Mouse (Mus musculus) gastrocnemius, postnatal 14 days (tissue): ENCODE data around the gene Nuak1. TPM values are rescaled to one million over a fixed set of nuclear protein-coding genes. Genes with fewer than 3 reads are reported as not detected.

Source experiments
- DNase-seq: peaks from one replicate; pipeline ENCODE4 v3.0.0; 2021; ENCODE audit warnings: mixed read lengths
- intact Hi-C: fragments of 180-260 bp; cut with DNase I; formaldehyde crosslinking; loops from one replicate; pipeline ENCODE4 v1.15.1; 2025; ENCODE audit warnings: low total_unique reads
- total RNA-seq, 2 experiments: library from RNA; stranded (reverse); gene quantifications; 2 replicates each; pipeline ENCODE4 v1.2.3; 2021

Gene Nuak1
- total RNA-seq, 2 experiments from 2014 or later: 12.1 to 15.0 TPM

DNA sequence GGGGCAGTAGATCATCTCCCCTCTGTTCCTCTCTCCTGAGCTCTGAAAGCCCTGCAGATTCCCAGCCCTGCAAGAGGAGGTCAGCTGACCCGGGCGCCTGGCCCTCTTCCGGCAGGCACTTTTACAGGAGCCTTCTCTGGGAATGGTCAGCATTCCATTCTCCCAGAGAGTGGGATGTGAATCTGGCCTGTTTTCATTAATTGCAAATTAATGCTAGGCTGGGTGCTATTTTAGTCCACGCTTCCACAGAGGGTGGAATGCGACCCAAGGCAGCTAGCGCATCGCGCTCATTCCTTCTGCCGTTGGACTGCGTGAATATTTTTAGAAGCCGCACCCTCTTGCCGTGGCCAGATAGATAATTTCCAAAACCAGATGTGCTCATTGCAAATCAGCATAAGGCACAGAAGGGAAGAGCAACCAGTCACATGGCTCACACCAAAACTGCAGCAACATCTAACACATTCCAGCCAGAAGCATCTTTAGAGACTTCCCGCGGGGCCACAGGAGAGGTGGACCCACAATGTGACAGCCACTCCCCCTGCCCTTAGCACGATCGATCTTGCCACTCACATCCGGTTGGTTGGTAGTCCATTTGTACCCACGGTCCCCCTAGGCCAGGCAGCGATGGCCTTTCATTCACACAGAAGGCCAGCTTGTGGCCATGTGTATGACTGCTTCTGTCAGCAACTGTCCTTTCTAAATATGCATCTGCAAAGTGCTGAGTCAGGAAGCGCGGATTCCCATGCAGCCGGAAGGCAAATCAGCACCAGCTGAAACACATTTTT, 51.8 kb downstream of the Nuak1 start:
- peak; percentile 35 for DNase-seq
- intact Hi-C loops: no loop called here

DNA sequence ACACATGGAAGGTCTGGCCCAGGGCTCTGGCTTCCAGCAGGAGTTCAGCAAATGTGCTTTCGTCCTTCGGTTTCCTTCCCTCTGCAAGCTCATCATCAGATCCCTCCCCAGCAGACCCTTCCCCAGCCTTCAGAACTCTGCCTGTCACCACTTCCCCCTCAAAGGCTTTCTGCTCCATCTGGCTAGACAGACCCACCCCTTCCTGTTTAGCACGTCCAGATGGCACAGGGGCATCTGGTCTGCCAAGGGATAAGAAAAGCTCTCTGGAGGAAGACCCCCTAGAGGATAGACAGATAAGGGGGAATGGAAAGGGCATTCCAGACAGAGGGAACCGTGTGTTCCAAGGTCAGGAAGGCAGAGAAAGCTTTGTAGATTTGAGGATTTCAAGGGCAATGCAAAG, 53.1 kb downstream of the Nuak1 start:
- intact Hi-C loops: no loop called here
- no peak for DNase-seq

DNA sequence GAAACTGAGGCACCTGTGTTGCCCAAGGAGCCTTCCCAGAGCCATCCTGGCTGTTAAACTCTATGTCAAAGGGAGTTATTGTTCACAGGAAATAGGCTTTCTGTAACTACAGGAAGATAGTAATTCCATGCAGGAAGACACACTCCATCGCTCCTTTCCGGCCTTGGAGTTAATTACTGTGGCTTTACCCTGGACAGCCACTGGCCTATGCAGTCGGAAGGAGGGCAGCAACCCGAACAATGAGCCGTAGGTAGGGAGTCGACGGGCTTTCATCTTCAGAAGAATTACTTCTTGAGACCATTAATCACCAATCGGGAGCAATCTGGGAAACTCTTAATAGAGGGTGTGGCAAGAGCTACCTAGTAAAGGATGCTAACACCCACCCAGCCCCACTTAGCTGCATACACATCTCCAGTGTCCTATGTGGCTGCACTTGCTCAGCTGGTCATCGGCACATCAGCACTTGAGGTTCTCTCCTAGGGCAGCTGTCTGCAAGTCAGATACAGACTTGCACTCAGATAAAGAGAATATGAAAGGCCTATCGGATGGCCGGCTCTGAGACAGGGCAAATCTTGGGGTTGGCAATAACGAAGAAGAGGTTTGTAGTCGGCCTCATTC, 53.7 kb downstream of the Nuak1 start:
- intact Hi-C loops: no loop called here
- no peak for DNase-seq

DNA sequence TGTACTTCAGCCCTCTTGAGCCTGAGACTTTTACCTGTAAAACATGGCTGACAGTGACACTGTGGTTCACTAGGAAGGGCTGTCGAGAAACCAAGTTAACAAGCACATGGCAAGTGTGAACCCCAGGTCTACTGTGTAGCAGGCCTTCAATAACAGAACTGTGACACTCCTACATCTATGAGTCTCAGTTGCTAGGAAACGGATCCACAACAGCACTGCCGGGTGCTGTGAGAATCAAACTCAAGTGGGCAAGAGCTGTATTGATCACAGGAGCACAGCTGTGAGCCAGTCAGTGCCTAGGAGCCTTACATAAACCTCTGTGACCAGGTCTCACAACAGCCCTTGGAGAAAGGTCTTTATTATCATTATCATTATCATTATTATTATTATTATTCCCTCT, 54.2 kb downstream of the Nuak1 start:
- intact Hi-C loops: no loop called here
- no peak for DNase-seq

DNA sequence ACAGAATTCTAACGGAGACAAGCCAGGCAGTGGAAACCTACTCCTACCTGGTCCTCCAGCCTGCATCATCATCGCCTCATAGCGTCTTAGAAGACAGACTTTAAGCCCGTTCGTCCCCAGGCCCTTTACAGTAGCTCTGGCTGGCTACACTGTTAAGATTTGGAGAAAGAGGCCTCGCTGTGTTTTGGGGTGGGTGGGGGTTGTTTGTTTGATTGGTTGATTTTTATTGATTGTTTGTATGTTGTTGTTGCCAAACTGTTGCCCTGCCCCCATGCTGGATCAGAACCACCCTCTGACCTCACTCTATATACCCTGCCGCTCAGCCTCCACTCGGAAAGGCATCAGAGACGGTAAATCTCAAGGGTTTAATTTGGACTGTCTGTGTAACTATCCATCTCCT, 55.6 kb downstream of the Nuak1 start:
- intact Hi-C loops: no loop called here

DNA sequence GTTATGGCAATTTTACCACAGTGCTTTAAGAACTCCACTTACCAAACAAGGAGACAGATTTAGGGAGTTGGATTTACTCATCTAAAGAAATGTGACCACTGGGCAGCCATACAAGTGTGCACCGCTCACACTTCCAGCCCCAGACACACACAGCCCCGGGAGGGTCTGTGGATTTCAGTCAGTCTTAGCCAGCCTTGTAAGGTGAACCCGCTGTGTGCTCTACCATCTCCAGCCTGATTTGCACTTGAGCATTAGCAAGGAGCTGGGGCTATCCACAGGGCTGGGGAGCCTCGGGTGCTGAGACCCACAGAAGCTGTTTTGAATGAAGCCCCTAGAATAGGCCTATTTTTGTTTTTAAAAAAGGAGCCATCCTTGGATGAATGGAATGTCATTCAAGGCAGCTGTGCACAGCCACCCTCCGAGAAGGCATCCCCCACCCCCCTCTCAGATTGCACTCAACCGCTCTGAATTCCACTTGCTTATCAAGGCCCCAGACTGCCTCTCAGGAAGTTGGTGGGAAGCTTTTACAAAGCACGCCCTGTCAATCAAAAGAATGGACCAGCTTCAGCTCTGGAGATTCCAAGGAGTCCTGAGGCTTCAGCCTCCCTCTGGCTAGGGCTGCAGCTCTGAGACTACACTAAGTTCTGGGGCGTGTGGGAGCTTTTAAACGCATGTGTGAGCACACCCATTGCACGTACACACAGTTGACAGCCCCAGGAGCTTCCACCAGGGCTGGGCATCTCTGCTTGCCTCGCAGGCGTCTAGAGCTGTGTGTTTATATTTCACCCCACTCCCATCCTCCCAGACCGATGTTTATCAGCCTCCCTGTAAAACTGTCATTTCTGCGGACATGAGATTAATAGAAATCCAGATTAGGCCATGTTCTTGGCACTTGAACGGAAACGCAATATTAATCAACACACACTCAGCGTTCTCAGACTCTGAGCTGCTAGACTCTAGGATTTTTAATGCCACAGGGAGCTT, 57.2 kb downstream of the Nuak1 start:
- intact Hi-C loops: no loop called here
- no peak for DNase-seq

More for the DNA sequence above, 55.6 kb downstream of the Nuak1 start:
- no peak for DNase-seq

DNA sequence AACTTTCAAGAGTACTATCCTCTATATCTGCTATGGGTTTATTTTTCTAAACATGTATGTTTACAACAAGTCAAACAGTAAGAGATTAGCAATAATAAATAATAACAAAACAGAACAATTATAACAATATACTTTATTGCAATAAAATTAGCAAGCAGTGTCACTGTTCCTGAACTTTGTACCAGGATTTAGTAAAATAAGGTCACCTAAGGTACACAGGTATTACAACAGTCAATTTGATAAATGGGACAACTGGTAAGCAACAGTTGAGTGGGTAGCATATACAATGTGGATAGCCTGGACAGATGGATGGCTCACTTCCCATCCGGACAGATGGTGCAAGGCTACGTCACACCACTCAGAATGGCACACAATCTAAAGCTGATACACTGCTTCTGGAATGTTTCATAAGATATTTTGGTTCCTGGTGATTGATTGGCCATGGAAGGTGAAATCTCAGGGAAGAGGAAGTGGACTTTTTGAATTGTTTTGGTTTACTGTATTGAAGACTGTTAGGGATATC, 59.1 kb downstream of the Nuak1 start:
- DNase-seq: no peak
- intact Hi-C loops: no loop called here

DNA sequence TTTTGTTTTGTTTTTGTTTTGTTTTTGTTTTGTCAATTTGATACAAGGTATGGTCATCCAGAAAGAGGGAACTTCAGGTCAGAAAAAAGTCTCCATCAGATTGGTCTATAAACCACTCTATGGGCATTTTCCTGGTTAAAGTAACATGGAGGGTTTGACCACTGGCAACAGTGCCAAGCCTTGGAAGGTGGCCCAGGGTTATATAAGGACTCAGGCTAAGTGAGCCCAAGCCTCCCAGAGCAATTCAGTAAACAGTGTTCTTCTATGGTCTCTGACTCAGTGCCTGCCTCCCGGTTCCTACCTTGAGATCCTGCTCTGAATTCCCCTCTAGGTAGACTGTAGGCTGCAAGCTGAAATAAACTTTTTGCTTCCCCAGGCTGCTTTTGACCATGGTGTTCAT, 61.0 kb downstream of the Nuak1 start:
- intact Hi-C loops: no loop called here
- no peak for DNase-seq

DNA sequence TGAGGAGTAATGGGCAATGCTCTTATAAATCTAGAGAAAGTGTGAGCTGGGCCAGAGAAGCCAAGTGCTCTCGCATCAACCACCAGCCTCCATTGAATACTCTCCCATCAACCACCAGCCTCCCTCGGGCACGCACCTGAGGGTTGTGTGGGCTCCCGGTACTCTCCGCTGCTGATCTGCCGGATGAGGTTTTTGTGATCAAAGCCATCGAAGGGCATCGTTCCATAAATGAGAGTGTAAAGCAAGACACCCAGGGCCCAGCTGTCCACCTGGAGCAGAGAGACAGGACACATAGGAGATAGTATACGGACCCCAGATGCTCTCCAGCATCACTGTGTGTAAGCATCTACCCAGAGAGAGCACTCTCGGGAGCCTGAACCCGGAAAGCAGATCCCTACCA, 62.4 kb downstream of the Nuak1 start:
- DNase-seq: no peak
- intact Hi-C loops: no loop called here

DNA sequence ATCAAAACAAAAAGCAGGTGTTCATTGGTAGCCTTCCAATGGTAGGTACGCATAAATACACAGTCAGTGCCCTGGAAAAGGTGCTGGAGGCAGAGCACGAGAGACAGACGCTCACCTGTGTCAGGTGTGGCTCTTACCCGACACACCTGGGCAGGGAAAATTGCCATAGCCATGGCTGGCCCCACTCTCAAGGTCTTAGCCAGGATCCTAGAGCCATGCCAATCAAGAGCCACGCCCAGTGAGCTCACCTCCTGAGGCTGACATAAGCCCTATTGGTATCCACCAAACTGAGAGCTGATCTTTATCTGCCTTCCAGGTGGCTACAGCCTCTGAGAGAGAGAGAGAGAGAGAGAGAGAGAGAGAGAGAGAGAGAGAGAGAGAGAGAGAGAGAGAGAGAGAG, 64.1 kb downstream of the Nuak1 start:
- intact Hi-C loops: no loop called here
- no peak for DNase-seq

DNA sequence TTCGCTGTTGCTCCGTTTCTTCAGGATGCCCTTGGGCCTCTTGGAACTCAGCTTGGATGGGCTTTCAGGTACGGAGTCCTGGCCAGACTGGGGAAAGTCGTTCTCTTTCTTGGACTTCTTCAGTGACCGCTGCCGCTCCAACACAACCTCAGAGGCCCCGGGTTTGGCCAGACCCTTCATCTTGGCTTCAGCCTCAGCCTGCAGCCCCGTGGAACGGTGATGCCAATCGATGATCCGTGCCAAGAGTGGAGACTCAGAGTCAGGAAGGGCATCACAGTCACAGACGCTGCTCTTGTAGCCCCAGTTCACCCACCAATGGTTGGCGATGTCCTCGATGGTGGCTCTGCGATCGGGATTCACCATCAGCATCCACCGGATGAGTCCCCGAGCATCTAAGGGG, 65.4 kb downstream of the Nuak1 start:
- intact Hi-C loops: no loop called here
- DNase-seq: no peak

DNA sequence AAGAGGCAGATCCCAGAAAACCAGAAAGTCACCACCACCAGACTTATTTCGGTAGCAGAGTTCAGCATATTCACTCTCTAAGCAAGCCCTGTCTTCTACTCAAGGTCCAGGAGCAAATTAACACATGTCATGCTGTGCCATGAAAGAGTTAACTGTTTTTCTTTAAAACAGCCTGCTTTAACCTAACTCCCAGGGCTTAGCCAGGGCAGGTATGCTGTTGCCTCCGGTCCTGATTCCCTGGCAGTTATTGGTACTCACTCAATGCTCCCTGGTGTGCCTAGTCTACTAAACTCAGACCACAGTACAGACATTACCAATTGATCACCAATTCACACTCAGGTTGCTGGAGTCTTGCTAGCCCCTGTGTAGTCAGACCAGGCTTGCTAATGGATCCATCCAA, 66.9 kb downstream of the Nuak1 start:
- intact Hi-C loops: no loop called here
- DNase-seq: no peak

DNA sequence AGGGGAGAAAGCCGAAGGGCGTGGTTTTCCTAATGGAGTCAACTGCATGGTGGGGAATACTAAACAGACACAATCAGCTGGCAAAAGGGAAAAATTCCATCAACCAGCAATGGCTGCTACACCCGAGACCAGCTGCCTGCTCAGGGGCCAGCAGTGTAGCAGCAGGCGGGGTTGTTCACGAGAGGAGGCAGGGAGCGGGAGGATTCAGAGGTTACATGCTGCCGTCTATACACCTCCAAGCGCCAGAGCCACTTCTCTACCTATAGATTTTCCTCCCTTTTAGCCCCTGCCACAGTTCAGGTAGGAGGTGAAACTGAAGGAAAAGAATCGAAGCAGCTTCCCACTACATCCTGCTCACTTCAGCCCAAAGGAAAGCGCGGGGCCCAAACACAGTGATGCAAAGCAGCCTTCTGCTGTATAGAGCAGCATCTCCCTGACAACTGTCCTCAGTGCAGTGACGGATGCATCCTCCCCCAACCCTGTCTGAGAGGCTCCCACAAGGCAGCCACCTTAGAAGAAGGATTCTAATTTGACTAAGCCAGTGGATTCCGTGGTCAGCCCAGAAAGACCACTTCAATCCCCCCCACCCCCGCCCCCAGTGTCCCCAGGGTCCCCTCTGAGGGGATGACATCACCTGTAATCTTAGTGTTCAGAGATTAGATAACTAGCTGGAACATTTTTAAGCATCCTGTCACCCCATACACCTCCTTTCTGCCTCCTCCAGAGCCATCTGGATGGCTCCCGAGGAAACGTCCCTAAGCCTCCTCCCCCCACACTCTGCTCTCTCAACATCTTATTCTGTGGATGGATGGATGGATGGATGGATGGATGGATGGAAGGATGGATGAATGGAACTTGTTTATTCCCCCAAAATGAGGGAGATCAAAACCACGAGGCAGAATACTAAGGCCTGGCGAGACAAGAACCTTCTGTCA, 68.0 kb downstream of the Nuak1 start:
- intact Hi-C loops: no loop called here
- no peak for DNase-seq

DNA sequence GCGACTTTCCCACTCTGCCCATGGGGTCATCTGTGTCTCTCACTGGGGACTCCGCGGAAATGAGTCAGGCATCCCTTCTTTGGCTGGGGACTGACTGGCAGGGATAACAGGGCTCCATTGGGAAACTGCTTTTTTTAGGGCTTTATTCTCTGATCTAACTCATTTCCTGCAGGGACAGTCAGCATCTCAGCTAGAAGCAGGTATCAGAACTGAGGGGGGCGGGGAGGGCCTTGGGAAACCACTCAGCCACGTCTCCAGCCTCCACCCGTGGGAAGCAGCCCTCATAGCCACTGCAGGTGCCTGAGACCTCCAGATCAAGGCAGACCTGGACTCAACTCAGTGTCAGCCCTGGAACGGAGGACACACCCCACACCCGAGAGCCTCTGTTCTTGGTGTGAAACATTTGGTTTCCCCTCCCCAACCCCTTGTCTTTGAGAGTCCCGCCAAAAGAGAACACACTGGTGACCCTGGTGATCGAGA, 68.7 kb downstream of the Nuak1 start:
- DNase-seq: no peak
- intact Hi-C loops: no loop called here

DNA sequence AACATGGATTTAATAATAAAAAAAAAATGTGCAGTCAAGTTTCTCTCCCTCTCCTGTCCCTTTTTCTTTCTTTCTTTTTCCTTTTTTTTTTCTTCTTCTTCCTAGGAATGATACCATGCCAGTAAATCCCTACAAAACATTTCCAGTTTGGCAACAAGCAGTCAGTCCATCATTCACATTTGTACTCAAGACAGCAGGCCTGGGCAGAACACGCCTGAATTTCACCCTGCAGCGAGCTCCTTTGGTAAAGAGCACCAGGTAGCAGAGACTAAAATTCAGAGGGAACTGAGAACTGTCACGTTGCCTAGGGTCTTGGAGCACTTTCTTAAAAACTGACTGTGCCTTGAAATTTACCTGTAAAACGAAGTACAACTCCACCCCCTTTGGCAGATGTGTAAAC, 69.2 kb downstream of the Nuak1 start:
- DNase-seq: no peak
- intact Hi-C loops: no loop called here

DNA sequence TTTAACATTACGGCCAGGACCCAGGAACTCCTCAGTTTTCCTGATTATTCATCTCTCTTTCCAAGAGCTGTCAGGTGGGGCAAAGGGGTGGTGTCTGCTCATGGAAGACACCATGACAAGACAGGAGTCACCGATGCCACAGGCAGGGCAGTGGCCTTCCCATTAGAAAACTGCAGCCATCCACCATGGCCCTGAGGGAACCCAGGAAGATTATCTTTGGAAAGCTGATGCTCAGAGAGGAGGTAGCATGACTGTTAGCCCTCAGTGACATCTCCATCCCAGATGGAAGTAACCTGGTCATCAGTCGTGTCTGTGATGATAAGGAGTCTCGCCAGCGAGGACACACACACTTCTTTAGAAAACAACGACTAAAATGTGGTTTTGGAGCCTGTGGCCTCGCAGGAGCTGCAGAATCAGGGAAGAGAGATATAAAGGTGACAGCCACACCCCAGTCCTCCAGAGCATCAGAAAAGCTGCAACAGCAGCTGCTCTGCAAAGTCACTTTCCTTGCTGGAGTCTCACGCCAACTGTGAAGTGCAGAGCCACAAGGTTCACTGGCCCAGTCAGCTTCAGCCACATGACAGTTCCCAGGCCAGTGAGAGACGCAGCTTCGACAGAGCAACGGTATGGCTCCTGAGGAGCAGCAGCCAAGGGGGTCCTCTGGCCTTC, 70.6 kb downstream of the Nuak1 start:
- no peak for DNase-seq
- intact Hi-C loops: no loop called here

DNA sequence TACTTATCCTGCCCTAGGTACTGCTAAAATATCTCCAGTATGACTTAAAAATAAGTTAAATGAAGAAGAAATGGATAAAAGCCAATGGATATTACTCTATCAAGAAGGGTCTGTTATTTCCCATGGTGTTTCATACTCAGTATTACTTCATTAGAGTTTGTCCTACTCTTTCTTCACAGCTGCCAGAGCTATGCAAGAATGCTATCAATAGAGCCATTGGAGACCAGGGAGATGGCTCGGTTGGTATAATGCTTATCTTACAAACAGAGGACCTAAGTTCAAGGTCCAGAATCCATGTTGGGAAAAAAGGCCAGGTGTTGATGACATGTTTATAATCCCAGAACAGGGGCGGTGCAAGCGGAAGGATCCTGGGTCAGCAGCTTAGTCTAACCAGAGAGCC, 72.2 kb downstream of the Nuak1 start:
- DNase-seq: no peak
- intact Hi-C loops: no loop called here

DNA sequence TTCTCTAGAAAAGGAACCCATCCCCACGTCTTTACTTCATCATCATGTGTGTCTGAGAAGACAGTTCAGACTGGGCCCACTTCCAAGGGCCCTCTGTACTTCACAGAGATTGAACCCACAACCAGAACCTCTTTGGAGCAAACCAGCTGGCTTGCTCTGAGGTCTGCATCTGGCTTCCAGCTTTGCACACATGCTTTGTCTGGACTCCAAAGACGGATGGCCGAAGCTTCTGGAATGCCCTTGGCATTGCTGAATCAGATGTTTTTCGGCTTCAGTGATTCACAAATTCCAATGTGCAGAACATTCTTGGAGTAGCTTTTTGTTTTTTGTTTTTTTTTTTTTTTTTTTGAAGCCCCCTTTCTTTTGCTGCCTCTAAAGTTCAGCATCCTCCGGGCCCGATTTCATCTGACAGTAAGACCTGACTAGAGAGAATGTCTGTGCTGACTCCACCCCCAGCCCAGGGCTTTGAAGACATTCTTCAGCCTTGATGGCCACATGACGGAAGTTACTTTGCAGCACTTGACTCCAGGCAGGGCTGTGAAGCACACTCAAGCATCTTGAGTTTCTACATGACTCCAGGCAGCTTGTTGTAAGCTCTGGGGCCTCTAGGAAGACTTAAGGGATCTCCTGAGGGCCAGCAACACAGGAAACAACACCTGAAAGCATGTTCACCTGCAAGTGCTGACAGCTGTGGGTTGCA, 75.1 kb downstream of the Nuak1 start:
- intact Hi-C loops: no loop called here
- no peak for DNase-seq
